Mouse (Mus musculus) hindbrain, embryonic 10.5 days (tissue): ENCODE results near the gene Bace2. TPM values are rescaled to one million over a fixed set of nuclear protein-coding genes. Genes with fewer than 3 reads are reported as not detected.

Experiments
- DNase-seq: peaks from one replicate; pipeline ENCODE4 v3.0.0-alpha.2; 2017; ENCODE audit warnings: low spot score
- H3K27ac ChIP-seq: fragments of 300-500 bp; sonication (generic); 2 replicates; pipeline ENCODE4 v1.5.1; 2016; ENCODE audit warnings: mild to moderate bottlenecking, moderate library complexity
- H3K27me3 ChIP-seq: fragments of 300-500 bp; sonication (generic); 2 replicates; pipeline ENCODE4 v1.6.1; 2016; ENCODE audit warnings: mild to moderate bottlenecking; ENCODE audit not compliant: poor library complexity, insufficient read depth, severe bottlenecking
- H3K36me3 ChIP-seq: fragments of 300-500 bp; sonication (generic); 2 replicates; pipeline ENCODE4 v1.6.1; 2016; ENCODE audit warnings: mild to moderate bottlenecking, moderate library complexity
- H3K4me1 ChIP-seq: fragments of 300-500 bp; sonication (generic); replicated peaks from 2 replicates; pipeline ENCODE4 v1.6.1; 2016; ENCODE audit warnings: mild to moderate bottlenecking
- H3K4me3 ChIP-seq: fragments of 300-500 bp; sonication (generic); 2 replicates; pipeline ENCODE4 v1.5.1; 2016; ENCODE audit warnings: mild to moderate bottlenecking, moderate library complexity
- H3K9me3 ChIP-seq: fragments of 300-500 bp; sonication (generic); 2 replicates; pipeline ENCODE4 v1.6.1; 2016; ENCODE audit warnings: mild to moderate bottlenecking, moderate library complexity
- WGBS: fragments of 180-500 bp; shearing (Covaris S2); methylation state at CpG from one replicate; pipeline ENCODE4 v1.1.7; 2016; 5-methylcytosine and 5-hydroxymethylcytosine counted together
- polyA plus RNA-seq: library from polyadenylated mRNA; unstranded; fragments of >200 nt; fragmentation: Nextera tagmentation; extraction: Ambion mirVana; gene quantifications from 2 replicates; pipeline ENCODE4 v1.2.1, GENCODE M21; 2016

Gene Bace2
- polyA plus RNA-seq, 1 experiment from 2014 or later, result 1.8 TPM

DNA sequence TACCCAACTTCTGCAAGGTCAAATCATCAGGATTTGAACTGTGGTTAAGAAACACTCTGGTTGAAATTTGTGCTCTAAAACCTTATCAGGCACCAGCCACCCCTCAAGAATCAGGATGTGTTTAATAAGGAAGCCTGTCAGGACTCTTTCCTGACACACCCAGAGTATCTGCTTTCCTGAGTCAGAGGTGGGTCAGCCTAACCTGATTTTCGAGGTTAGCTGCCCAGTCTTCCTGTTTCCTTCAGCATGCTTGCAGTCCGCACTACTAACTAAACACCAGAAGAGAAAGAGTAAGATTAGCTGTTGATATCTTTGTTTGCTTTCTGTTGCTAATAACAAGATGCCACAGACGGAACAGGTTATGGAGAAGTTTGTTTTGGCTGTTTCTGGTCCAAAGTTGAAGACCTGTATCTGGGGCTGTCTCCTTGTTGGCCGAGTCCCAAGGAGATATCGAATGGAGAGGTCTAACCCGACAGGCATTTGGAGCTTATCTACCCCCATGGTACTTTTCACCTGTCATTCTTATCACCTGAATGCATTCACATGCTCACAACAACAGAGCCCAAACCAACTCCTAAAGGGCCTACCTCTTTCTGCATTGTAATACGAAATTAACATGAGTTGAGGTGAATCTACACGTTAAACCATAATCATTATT is 5.8 kb downstream of the Bace2 start:
- H3K27ac ChIP-seq, result no peak overlapping the region

GRCm38 (mm10) chr16:97366141-97366540 is 9.6 kb downstream of the Bace2 start:
- no peak overlapping the region for H3K4me3 ChIP-seq
- WGBS, result 52% methylated on average over 2 of the region's 2 CpGs

More for the DNA sequence above, 5.8 kb downstream of the Bace2 start:
- Histone ChIP-seq H3K36me3 (no peaks in the 10 kb centered on the region), H3K9me3 (no peaks in the 10 kb centered on the region), H3K4me3 (no peak overlapping the region), H3K4me1 (peaks cover 8% of the 10 kb centered on the region), H3K27me3 (peaks cover 32% of the 10 kb centered on the region)
- WGBS, result 86% methylated on average over 8 of the region's 8 CpGs
- no peak for DNase-seq

GRCm38 (mm10) chr16:97370258-97370657 is 13.7 kb downstream of the Bace2 start:
- Histone ChIP-seq H3K27me3 (no peaks in the 10 kb centered on the region), H3K9me3 (no peaks in the 10 kb centered on the region), H3K4me3 (no peak overlapping the region), H3K4me1 (no peaks in the 10 kb centered on the region), H3K27ac (no peak overlapping the region), H3K36me3 (no peaks in the 10 kb centered on the region)
- DNase-seq, result no peak
- 88% methylated on average over 4 of the region's 4 CpGs for WGBS

More at GRCm38 (mm10) chr16:97366141-97366540, 9.6 kb downstream of the Bace2 start:
- H3K9me3 ChIP-seq, result no peaks in the 10 kb centered on the region
- H3K27me3 ChIP-seq, result no peaks in the 10 kb centered on the region
- no peak for DNase-seq
- H3K36me3 ChIP-seq, result no peaks in the 10 kb centered on the region
- no peak overlapping the region for H3K27ac ChIP-seq
- no peaks in the 10 kb centered on the region for H3K4me1 ChIP-seq

DNA sequence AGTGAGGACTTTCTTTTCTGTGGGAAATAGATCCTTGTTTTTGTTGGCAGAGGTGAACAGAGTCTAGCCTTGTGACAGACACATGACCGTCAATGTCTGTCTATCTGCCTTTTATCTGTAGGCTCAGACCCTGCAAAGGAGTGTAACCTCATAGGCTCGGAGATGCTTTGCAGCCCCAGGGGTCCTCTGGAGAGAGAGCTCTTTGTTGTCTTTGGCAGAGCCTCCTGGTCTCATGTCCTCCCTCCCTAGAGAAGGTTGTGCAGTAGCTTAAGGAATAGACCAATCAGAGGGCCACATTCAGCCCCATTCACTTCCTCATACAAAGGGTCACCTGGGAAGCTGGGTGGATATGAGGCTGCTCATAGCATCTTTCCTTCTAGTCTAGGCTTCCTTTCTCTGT is 31.4 kb downstream of the Bace2 start:
- Histone ChIP-seq H3K4me3 (no peak overlapping the region), H3K4me1 (0 out of 2 replicates have a peak, but pooled peaks cover 4% of the 10 kb centered on the region), H3K36me3 (no peaks in the 10 kb centered on the region), H3K27me3 (no peaks in the 10 kb centered on the region), H3K9me3 (no peaks in the 10 kb centered on the region), H3K27ac (no peak overlapping the region)
- 42% methylated on average over 2 of the region's 2 CpGs for WGBS
- no peak for DNase-seq

- 66% methylated on average over 2 of the region's 2 CpGs for WGBS
- no peaks in the 10 kb centered on the region for H3K27me3 ChIP-seq
- no peak overlapping the region for H3K4me3 ChIP-seq
- 0 out of 2 replicates have a peak, but pooled peaks cover 4% of the 10 kb centered on the region for H3K4me1 ChIP-seq
- no peak overlapping the region for H3K27ac ChIP-seq
- no peak for DNase-seq
- H3K9me3 ChIP-seq, result no peaks in the 10 kb centered on the region
- no peaks in the 10 kb centered on the region for H3K36me3 ChIP-seq
Measured at GRCm38 (mm10) chr16:97391289-97391688, 34.7 kb downstream of the Bace2 start.

DNA sequence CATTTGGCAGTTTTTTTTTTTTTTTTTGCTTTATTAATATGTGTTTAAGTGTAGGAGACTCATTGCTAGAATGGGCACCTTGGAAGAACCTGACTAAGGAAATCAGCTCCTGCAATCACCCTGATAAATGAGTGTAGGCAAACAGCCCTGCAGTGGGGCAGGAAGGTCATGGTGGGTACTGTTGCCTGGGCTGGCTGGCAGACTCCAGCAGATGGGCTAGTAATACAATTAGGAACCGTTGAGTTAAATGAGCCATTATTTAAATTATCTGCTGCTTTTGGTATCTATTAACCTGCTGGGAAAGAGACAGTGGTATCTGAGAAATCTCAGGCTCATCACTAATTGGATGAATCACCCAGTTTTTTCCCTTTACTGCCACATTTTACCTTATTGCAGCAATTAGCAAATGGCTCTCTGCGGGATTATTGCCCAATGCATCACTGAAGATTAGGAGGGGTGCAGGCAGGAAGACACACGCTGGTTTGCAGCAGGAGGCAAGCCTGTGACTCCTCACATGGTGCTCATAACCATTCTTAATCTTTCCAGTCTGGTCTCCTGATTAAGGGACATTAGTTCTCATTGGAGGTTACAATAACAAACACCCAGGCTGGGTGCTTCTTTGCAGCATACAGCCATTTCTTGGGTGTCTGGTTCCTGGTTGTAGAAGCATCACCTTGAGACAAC is 35.3 kb downstream of the Bace2 start:
- Histone ChIP-seq H3K9me3 (no peaks in the 10 kb centered on the region), H3K27me3 (no peaks in the 10 kb centered on the region), H3K27ac (no peak overlapping the region), H3K4me3 (no peak overlapping the region), H3K4me1 (0 out of 2 replicates have a peak, but pooled peaks cover 4% of the 10 kb centered on the region), H3K36me3 (no peaks in the 10 kb centered on the region)
- 63% methylated on average over 3 of the region's 3 CpGs for WGBS
- DNase-seq, result no peak

- Histone ChIP-seq H3K36me3 (no peaks in the 10 kb centered on the region), H3K27me3 (no peaks in the 10 kb centered on the region), H3K4me3 (no peak overlapping the region), H3K4me1 (no peaks in the 10 kb centered on the region), H3K27ac (no peak overlapping the region), H3K9me3 (no peaks in the 10 kb centered on the region)
- DNase-seq, result no peak
- WGBS, result 94% methylated on average over 4 of the region's 4 CpGs
Measured at GRCm38 (mm10) chr16:97396436-97396835, 39.9 kb downstream of the Bace2 start.

DNA sequence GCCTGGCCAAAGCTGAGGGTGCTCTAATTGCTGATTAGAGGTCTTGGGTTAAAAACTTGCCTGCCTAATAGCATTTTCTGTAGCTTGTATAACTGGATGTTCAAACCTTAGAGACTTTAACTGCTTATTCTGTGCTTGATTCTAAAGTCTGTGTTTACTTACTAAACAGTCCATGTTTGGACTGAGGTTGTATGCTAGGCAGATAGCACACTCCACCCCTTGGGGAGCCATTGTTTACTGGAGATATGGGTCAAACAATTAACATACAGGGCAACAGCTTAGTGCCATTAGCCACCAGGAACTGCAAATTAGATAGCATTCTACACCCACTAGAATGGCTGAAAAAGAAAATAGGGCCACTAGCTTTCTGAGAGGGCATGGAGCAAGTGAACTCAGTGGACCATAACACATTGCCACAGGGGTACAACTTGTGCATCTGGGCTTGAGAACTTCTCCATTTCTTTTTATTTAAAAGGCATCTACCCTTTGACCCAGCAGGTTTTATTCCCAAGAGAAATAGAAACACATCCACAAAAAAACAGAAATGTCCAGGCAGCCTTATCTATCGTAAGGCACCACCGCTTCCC is 41.5 kb downstream of the Bace2 start:
- H3K27ac ChIP-seq, result no peak overlapping the region
- H3K9me3 ChIP-seq, result no peaks in the 10 kb centered on the region
- no peak for DNase-seq
- H3K36me3 ChIP-seq, result no peaks in the 10 kb centered on the region
- no peaks in the 10 kb centered on the region for H3K27me3 ChIP-seq
- WGBS, result 88% methylated on average over 2 of the region's 2 CpGs
- no peak overlapping the region for H3K4me3 ChIP-seq
- H3K4me1 ChIP-seq, result no peaks in the 10 kb centered on the region

- no peak for DNase-seq
- no peaks in the 10 kb centered on the region for H3K36me3 ChIP-seq
- 91% methylated on average over 4 of the region's 4 CpGs for WGBS
- no peaks in the 10 kb centered on the region for H3K27me3 ChIP-seq
- no peaks in the 10 kb centered on the region for H3K4me1 ChIP-seq
- no peaks in the 10 kb centered on the region for H3K9me3 ChIP-seq
- no peak overlapping the region for H3K4me3 ChIP-seq
- no peak overlapping the region for H3K27ac ChIP-seq
Measured at GRCm38 (mm10) chr16:97399991-97400390, 43.4 kb downstream of the Bace2 start.

GRCm38 (mm10) chr16:97401741-97402140 is 45.2 kb downstream of the Bace2 start:
- H3K4me3 ChIP-seq, result no peak overlapping the region
- no peaks in the 10 kb centered on the region for H3K4me1 ChIP-seq
- H3K9me3 ChIP-seq, result no peaks in the 10 kb centered on the region
- H3K27me3 ChIP-seq, result no peaks in the 10 kb centered on the region
- H3K36me3 ChIP-seq, result no peaks in the 10 kb centered on the region
- H3K27ac ChIP-seq, result no peak overlapping the region
- no peak for DNase-seq

GRCm38 (mm10) chr16:97402213-97402785 is 45.8 kb downstream of the Bace2 start:
- WGBS, result 71% methylated on average over 4 of the region's 4 CpGs
- Histone ChIP-seq H3K9me3 (no peaks in the 10 kb centered on the region), H3K4me1 (no peaks in the 10 kb centered on the region), H3K27me3 (no peaks in the 10 kb centered on the region), H3K27ac (no peak overlapping the region), H3K36me3 (no peaks in the 10 kb centered on the region), H3K4me3 (no peak overlapping the region)
- no peak for DNase-seq

DNA sequence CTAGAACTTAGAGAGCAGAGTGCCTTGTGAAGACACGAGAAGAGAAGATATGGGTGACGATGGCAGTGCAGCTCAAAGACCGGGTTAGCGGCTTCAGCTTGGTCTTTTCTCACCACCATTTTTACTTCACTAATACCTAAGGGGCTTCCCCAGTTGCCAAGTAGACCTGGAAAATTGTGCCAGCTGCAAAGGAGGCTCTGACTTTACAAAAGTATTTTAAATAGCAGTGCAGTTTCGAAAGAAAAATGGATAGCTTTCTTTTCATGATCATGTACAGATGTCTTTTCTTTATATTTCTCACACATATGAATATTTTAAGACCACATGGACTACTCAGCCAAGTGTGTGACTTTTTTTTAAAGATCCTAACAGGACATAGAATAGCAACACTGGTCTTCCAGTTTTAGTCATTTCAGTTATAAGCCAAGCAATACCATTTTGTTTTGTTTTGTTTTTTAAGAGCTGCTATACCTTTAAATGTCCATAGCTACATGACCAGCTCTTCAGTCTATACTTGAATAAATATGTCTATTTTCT is 49.0 kb downstream of the Bace2 start:
- Histone ChIP-seq H3K4me3 (no peak overlapping the region), H3K27me3 (no peaks in the 10 kb centered on the region), H3K4me1 (no peaks in the 10 kb centered on the region), H3K36me3 (no peaks in the 10 kb centered on the region), H3K27ac (no peak overlapping the region), H3K9me3 (no peaks in the 10 kb centered on the region)
- 93% methylated on average over 5 of the region's 5 CpGs for WGBS
- DNase-seq, result no peak
